Mouse (Mus musculus) G1E (cell line): Measurements from ENCODE around the gene Clybl.

Experiments used
- CTCF ChIP-seq: IDR thresholded peaks from 2 replicates; pipeline ENCODE4 v1.5.1; 2012; ENCODE audit warnings: low read depth, low read length, inconsistent platforms, mixed read lengths
- GATA1 ChIP-seq: IDR thresholded peaks from 2 replicates; pipeline ENCODE4 v1.6.1; 2012; ENCODE audit warnings: borderline replicate concordance, low read length, inconsistent platforms, mixed read lengths
- GATA2 ChIP-seq: IDR thresholded peaks from 2 replicates; pipeline ENCODE4 v1.6.1; 2012; ENCODE audit warnings: low read depth, low read length, inconsistent platforms, borderline replicate concordance
- POLR2AphosphoS5 ChIP-seq: IDR thresholded peaks from 2 replicates; pipeline ENCODE4 v1.6.1; 2012; ENCODE audit warnings: low read depth, low read length, inconsistent platforms; ENCODE audit not compliant: insufficient replicate concordance
- TAL1 ChIP-seq: conservative IDR thresholded peaks from 2 replicates; pipeline ENCODE4 v1.6.1; 2012; ENCODE audit warnings: low read depth, low read length, inconsistent platforms, mixed read lengths

GRCm38 (mm10) chr14:122405236-122405635 is 223.7 kb downstream of the Clybl start:
- TF ChIP-seq TAL1 (no peak), CTCF (no peak), POLR2AphosphoS5 (no peak), GATA1 (no peak), GATA2 (no peak)
